Mouse (Mus musculus) embryonic facial prominence, embryonic 11.5 days (tissue): ENCODE measurements around the gene Samd15. TPM values are rescaled to one million over a fixed set of nuclear protein-coding genes. Genes with fewer than 3 reads are reported as not detected.
"Not testable (repeated sequence)": the region's sequence is repeated elsewhere in the genome, so short reads cannot be mapped to it uniquely, and the experiment has no call there.

Experiments used
- ATAC-seq: fragments of 200-750 bp; cut with Nextera tagmentation; replicated peaks from 2 replicates; pipeline ENCODE4 v1.8.0; 2017; ENCODE audit warnings: low read depth; ENCODE audit not compliant: insufficient number of reproducible peaks, low FRiP score, low TSS enrichment
- DNase-seq: peaks from one replicate; pipeline ENCODE4 v3.0.0-alpha.2; 2015; ENCODE audit warnings: low spot score
- H3K27ac ChIP-seq: fragments of 300-500 bp; sonication (generic); replicated peaks from 2 replicates; pipeline ENCODE4 v1.5.1; 2014; ENCODE audit warnings: mild to moderate bottlenecking, low read depth, low read length, control low read depth
- H3K27me3 ChIP-seq: fragments of 300-500 bp; sonication (generic); 2 replicates; pipeline ENCODE4 v1.6.1; 2014; ENCODE audit warnings: mild to moderate bottlenecking, low read length, moderate library complexity, mixed read lengths; ENCODE audit not compliant: control insufficient read depth, insufficient read depth
- H3K36me3 ChIP-seq: fragments of 300-500 bp; sonication (generic); replicated peaks from 2 replicates; pipeline ENCODE4 v1.6.1; 2014; ENCODE audit warnings: low read depth, mild to moderate bottlenecking, low read length, moderate library complexity, mixed read lengths; ENCODE audit not compliant: control insufficient read depth, insufficient read depth
- H3K4me1 ChIP-seq: fragments of 300-500 bp; sonication (generic); 2 replicates; pipeline ENCODE4 v1.6.1; 2014; ENCODE audit warnings: low read length, mixed read lengths; ENCODE audit not compliant: control insufficient read depth, insufficient read depth
- H3K4me2 ChIP-seq: fragments of 300-500 bp; sonication (generic); 2 replicates; pipeline ENCODE4 v1.6.1; 2014; ENCODE audit warnings: low read depth, mild to moderate bottlenecking, control low read depth, low read length, moderate library complexity
- H3K4me3 ChIP-seq: fragments of 300-500 bp; sonication (generic); 2 replicates; pipeline ENCODE4 v1.5.1; 2014; ENCODE audit warnings: low read depth, low read length, control low read depth
- H3K9ac ChIP-seq: fragments of 300-500 bp; sonication (generic); replicated peaks from 2 replicates; pipeline ENCODE4 v1.6.1; 2014; ENCODE audit warnings: mild to moderate bottlenecking, control low read depth, low read length
- H3K9me3 ChIP-seq: fragments of 300-500 bp; sonication (generic); replicated peaks from 2 replicates; pipeline ENCODE4 v1.6.1; 2016; ENCODE audit warnings: mild to moderate bottlenecking, low read length, inconsistent platforms, mixed read lengths; ENCODE audit not compliant: control insufficient read depth
- WGBS: fragments of 180-500 bp; shearing (Covaris S2); extraction: QIAGEN DNeasy Blood & Tissue Kit; methylation state at CpG from one replicate; pipeline ENCODE4 v1.1.7; 2014; 5-methylcytosine and 5-hydroxymethylcytosine counted together
- polyA plus RNA-seq: library from polyadenylated mRNA; unstranded; fragments of >200 nt; fragmentation: Nextera tagmentation; extraction: Ambion mirVana; gene quantifications from 2 replicates; pipeline ENCODE4 v1.2.1, GENCODE M21; 2014

The Samd15 gene
- polyA plus RNA-seq, 1 experiment from 2014 or later = 0.81 TPM

DNA sequence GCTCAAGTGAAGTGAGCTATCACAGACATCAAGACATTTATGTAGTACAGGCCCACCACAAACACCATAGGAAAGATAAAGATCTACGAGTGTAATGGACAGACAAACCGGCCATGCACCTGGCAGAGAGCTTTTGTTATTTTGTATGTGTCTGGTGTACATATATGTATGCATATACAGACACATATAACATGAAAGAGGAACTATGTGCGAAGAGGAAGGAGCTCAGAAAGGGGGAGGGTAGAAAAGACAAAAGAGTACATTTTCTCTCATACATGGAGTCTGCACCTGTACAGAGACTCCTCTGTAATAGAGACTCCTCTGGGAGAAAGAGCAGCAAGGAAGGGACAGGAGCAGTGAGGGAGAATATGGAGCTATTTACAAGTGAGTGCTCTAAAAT lies 6.5 kb upstream of the Samd15 start:
- ATAC-seq (no peak), DNase-seq (no peak)
- 91% methylated on average over 3 of the region's 3 CpGs for WGBS
- Histone ChIP-seq H3K4me2 (no peak overlapping the region), H3K27me3 (no peaks in the 10 kb centered on the region), H3K4me3 (no peak overlapping the region), H3K36me3 (no peaks in the 10 kb centered on the region), H3K27ac (no peak overlapping the region), H3K9ac (no peak overlapping the region), H3K9me3 (no peaks in the 10 kb centered on the region), H3K4me1 (no peaks in the 10 kb centered on the region)

DNA sequence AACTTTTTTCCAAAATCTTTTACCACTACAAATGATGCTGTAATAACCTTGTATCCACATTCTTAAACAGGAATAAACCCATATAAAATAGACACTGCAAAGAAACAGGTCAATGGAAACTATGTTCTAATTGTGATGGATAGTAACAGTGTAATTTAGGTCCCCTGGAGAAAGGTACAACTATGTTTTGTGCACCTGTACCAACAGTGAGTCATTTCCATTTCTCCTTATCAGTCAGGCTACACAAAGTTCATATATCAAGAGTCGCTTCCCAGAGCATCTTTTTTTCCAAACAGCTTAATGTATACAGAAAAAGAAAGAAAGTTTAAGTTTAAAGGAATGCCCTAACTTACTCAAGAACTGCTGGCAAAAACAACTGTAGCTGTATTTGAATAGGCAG lies 4.5 kb upstream of the Samd15 start:
- no peak for DNase-seq
- WGBS = 78% methylated on average over 1 of the region's 1 CpGs
- no peak for ATAC-seq

DNA sequence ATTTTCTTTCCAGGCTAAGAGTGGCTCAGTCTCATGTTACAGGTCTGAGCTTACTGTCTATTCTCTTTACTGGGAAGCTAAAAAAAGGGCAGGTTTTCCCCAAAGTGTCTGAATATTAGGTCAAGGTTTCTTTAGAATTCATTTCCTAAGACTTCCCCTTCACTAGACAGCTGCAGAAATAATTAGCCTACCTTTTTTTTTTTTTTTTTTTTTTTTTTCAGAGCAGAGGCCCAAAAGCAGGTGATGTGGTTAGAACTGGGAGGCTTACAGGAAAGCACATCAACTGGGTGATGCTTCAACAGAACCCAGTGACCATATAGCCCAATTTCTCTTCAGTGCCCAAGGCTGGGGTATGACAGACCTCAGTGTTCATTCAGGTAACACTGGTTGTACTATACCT lies 3.2 kb upstream of the Samd15 start:
- no peak overlapping the region for H3K27ac ChIP-seq
- no peak for DNase-seq

More for the DNA sequence above, 4.5 kb upstream of the Samd15 start:
- Histone ChIP-seq H3K4me1 (no peaks in the 10 kb centered on the region), H3K27ac (no peak overlapping the region), H3K9me3 (no peaks in the 10 kb centered on the region), H3K27me3 (no peaks in the 10 kb centered on the region), H3K4me2 (no peak overlapping the region), H3K9ac (no peak overlapping the region), H3K36me3 (no peaks in the 10 kb centered on the region), H3K4me3 (no peak overlapping the region)

GRCm38 (mm10) chr12:87198792-87199191 lies 731 bp upstream of the Samd15 start:
- Histone ChIP-seq H3K27me3 (no peaks in the 10 kb centered on the region), H3K36me3 (no peaks in the 10 kb centered on the region), H3K4me3 (peak overlapping the region; percentile 76), H3K9me3 (no peaks in the 10 kb centered on the region), H3K4me2 (peak overlapping the region; percentile 91), H3K27ac (no peak overlapping the region), H3K9ac (peak overlapping the region; percentile 84; the same call in 1 of the 2 replicates), H3K4me1 (no peaks in the 10 kb centered on the region)
- WGBS = 50% methylated on average over 6 of the region's 6 CpGs
- DNase-seq (no peak), ATAC-seq (no peak)

More for the DNA sequence above, 3.2 kb upstream of the Samd15 start:
- H3K27me3 ChIP-seq = no peaks in the 10 kb centered on the region
- no peak overlapping the region for H3K9ac ChIP-seq
- no peaks in the 10 kb centered on the region for H3K9me3 ChIP-seq
- no peak overlapping the region for H3K4me2 ChIP-seq
- H3K36me3 ChIP-seq = no peaks in the 10 kb centered on the region
- no peak for ATAC-seq
- no peaks in the 10 kb centered on the region for H3K4me1 ChIP-seq
- H3K4me3 ChIP-seq = no peak overlapping the region

DNA sequence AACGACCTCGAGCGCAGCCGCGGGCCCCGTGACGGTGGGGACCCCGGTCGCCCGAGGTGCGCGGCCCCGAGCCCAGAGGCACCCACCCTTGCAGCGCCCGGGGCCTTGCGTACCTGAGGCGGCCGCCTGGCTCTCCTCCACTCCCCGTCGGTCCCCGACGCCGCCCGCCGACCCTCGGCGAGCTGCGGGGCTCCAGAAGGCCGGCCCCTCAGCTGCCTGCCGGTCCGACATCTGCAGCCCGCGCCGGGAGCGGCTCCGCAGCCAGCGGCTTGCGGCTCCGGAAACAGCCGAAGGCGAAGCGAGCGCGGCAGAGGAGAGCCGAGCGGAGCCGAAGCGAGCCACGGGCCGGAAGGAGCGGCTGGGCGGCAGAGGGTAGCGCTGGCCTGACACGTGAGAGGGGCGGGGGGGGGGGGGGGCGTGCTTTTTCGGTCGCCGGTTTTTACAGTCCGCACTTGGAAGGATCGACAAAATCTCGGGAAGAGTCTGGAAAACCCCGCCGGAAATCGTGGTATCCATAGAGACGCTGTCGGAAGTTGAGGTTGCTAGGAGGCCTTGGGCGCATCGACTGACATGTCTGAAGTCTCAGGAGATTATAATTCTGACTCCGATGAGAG lies 557 bp downstream of the Samd15 start, which contains the start of gene Tmed8:
TSS of gene Tmed8 (minus strand) at position 482 of the 614 bp plus-strand sequence.
- peak; percentile 94 for ATAC-seq
- no peaks in the 10 kb centered on the region for H3K27me3 ChIP-seq
- H3K36me3 ChIP-seq = no peaks in the 10 kb centered on the region
- peak within 1 kb of the TSS; percentile 44; the same call in 1 of the 2 replicates for H3K27ac ChIP-seq
- under 1% methylated on average over 59 of the region's 70 CpGs for WGBS
- H3K9ac ChIP-seq = peak within 1 kb of the TSS; percentile 84
- H3K9me3 ChIP-seq = no peaks in the 10 kb centered on the region
- peak within 1 kb of the TSS; percentile 76 for H3K4me3 ChIP-seq
- peak within 1 kb of the TSS; percentile 91 for H3K4me2 ChIP-seq
- H3K4me1 ChIP-seq = no peaks in the 10 kb centered on the region
- peak; percentile 91 for DNase-seq

DNA sequence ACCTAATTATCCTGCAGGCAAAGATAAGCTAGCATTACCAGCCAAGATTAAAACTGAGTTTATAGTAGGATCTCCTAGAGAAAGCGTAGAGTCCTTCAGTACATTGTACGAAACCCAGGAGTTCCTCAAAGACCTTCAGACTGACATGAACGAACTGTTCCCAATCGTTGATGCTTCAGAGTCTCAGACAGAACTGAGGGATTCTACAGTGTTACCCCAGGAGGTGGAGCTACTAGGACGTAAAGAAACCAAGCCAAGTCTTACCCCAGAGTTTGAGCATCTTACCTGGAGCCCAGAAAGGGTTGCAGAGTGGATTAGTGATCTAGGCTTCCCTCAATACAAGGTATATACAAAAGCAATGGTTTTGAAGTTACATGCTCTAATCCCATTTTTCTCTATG lies 2.2 kb downstream of the Samd15 start:
- no peak overlapping the region for H3K9ac ChIP-seq
- DNase-seq (no peak), ATAC-seq (no peak)
- no peak overlapping the region for H3K4me3 ChIP-seq
- H3K36me3 ChIP-seq = no peaks in the 10 kb centered on the region
- no peak overlapping the region for H3K27ac ChIP-seq
- no peak overlapping the region for H3K4me2 ChIP-seq
- H3K27me3 ChIP-seq = no peaks in the 10 kb centered on the region
- WGBS = 73% methylated on average over 5 of the region's 5 CpGs
- no peaks in the 10 kb centered on the region for H3K4me1 ChIP-seq
- no peaks in the 10 kb centered on the region for H3K9me3 ChIP-seq

DNA sequence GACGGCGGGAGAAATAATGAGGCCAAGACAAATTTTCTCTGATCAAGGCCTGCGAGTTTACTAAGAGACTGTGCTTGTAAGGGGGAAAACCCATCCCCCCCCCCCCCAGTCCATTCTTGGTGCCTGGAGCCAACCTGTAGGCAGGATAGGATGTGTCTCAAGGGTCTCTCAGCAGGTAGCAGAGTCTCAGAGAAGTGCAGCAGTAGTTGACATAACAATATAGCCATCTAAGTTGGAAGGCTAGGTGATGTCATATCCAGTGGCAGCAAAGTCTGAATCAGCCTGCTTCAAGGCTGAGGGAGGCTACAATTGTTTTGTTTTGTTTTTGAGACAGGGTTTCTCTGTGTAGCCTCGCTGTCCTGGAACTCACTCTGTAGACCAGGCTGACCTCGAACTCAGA lies 6.3 kb downstream of the Samd15 start:
- not testable (repeated sequence) for H3K36me3 ChIP-seq, H3K9me3 ChIP-seq, H3K4me1 ChIP-seq, H3K4me3 ChIP-seq, H3K27ac ChIP-seq, DNase-seq, H3K9ac ChIP-seq, ATAC-seq, H3K4me2 ChIP-seq, H3K27me3 ChIP-seq
- 89% methylated on average over 5 of the region's 5 CpGs for WGBS

DNA sequence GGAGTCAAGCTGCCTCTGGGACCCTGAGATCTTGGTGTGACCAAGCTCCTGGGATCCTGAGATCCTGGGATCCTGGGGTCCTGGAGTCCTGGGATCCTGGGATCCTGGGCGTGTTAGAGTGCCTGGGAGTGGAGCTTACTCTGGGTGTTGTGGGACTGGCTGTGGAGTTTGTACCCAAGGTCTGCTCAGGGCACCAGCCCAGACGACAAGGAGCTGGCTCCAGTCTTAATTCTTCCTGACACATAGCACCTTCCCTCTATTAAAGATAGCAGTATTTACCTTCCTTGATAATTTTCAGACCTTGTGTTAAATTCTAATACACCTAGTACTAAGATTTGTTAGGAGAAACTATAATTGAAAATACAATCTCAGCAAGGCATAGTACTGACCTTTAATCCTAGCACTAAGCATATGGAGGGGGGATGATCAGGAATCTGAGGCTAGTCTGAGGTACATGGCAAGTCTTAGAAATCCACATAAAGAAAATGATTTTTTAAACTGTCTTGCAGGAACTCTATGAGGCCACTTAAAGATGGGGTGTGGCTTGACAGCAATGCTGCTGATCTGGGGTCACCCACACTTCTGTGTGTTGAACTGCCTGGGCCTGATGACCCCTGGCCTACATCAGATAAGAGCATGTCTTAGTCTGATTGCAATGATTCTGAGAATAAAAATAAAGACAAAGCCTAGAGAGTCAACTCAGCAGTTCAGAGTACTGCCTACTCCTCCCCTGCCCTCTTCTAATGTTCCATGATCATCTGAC lies 13.5 kb downstream of the Samd15 start:
- Histone ChIP-seq H3K9ac (no peak overlapping the region), H3K4me1 (no peaks in the 10 kb centered on the region), H3K36me3 (no peaks in the 10 kb centered on the region), H3K27me3 (no peaks in the 10 kb centered on the region), H3K4me2 (no peak overlapping the region), H3K27ac (no peak overlapping the region), H3K4me3 (no peak overlapping the region), H3K9me3 (no peaks in the 10 kb centered on the region)
- ATAC-seq (no peak), DNase-seq (no peak)
- 67% methylated on average over 2 of the region's 2 CpGs for WGBS
